Mouse (Mus musculus): ENCODE measurements around the gene Vmn1r229.

Gene Vmn1r229

GRCm38 (mm10) chr17:20811255-20811654, at the start of gene Vmn1r229:
Gene Vmn1r229 (plus strand): TSS chr17:20811555.
- in situ Hi-C loops (cut with MseI, MboI), result no loop called here

GRCm38 (mm10) chr17:20786057-20786456, 25.3 kb upstream of the Vmn1r229 start, which contains the start of gene Vmn1r228:
Gene Vmn1r228 (minus strand): TSS chr17:20786157.
- in situ Hi-C loops (cut with MseI, MboI), result no loop called here

GRCm38 (mm10) chr17:20840144-20840543, 28.8 kb downstream of the Vmn1r229 start, which contains the start of gene Vmn1r230:
Gene Vmn1r230 (plus strand): TSS chr17:20840444.
- in situ Hi-C loops (cut with MseI, MboI), result no loop called here

Data from mouse trophoblast stem cell (cell line).